Mouse (Mus musculus) CD4-positive, CD25-positive, alpha-beta regulatory T cell, adult 9 weeks (primary cell): ENCODE measurements around the gene Alg10b. TPM values are rescaled to one million over a fixed set of nuclear protein-coding genes. Genes with fewer than 3 reads are reported as not detected.

Experiments used
- polyA plus RNA-seq: library from polyadenylated mRNA; unstranded; fragments of 100-300 nt; shearing (Covaris generic); gene quantifications from one replicate; pipeline ENCODE4 v1.2.1, GENCODE M21; 2017

The Alg10b gene
- polyA plus RNA-seq: 3.4 TPM

DNA sequence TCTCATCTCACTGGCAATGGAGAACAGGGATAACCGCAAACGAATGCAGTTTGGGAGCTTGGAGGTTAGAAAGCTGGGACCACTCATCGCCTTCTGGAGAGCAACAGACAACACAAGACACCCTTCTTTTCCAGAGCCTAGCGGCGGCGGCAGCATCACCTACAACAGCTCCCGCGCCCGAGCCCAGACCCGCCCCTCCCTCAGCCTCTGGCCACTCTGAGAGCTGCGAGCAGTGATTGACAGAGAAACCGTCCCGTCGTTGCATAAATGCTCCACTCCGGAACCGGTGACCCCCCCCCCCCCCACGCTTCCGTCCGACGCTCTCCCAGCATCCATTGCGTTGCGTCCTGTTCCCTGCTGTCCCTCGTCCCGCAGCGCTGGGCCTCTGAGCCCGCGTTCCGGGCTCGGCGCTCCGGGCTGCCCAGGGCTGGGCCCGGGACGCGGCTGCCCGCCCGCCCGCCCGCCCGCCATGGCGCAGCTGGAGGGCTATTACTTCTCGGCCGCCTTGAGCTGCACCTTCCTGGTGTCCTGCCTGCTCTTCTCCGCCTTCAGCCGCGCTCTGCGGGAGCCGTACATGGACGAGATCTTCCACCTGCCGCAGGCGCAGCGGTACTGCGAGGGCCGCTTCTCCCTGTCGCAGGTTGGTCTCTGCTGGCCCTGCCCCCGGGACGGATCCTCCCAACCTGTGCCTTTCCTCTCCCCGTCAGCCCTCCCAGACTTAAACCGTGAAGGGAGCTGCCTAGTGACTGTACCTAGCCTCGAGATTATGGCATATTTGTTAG lies at the start of gene Alg10b:
Gene Alg10b (plus strand): TSS at position 343 of the 782 bp plus-strand sequence.

